Mouse (Mus musculus): Measurements from ENCODE around the gene Dpp8. TPM values are rescaled to one million over a fixed set of nuclear protein-coding genes. Genes with fewer than 3 reads are reported as not detected.
"Not testable (repeated sequence)": the region's sequence is repeated elsewhere in the genome, so short reads cannot be mapped to it uniquely, and the experiment has no call there.

The Dpp8 gene
- polyA plus RNA-seq (2015; fragmentation: Nextera tagmentation; extraction: Ambion mirVana), result 25.9 and 30.7 TPM in 2 replicates

DNA sequence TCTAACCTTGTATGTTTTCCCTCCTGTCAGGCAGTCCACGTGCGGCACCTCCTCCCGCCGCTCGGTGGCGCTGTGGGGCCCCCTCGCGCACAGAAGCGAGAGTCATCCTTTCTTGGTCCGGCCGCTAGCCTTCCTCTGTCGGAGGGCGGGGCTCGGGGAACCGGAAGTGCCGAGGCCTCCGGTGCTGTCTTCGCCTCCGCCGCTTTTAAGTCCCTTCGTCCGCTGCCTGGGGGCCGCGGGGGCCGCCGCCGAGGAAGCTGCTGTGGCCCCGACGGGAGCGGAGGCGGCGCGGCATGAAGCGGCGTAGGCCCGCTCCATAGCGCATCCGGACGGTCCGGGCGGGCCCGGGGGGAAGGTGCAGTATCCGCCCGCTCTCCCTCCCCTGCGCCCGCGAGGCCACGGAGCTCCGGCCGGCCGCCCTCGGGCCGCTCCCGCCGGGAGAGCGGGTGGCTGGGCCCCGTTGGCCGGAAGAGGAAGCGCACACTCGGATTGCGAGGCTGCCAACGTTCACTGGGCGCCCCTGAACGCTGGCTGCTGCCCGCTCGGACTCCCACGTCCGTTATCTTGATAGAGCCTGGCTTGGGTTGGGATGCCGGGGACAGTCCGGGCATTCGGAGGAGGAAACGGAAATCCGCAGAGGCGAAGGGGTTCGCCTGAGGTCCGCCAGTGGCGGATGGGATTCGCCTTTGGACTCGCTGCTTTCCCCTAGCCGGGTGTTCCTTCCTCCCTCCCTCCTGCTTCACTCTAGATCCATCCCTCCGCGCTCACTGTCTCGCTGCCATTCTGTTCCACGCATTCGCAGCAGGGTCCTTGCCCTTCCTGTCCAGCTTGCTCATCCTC lies at the start of gene Dpp8:
Gene Dpp8, plus strand, starts transcription at position 146 of the 840 bp plus-strand sequence.
- WGBS, result under 1% methylated on average over 81 of the region's 85 CpGs
- Histone ChIP-seq H3K27me3 (no peaks in the 10 kb centered on the region), H3K4me1 (replicated peaks) (peaks cover 14% of the 10 kb centered on the region), H3K36me3 (peaks cover 11% of the 10 kb centered on the region; the same call in 1 of the 2 replicates), H3K9me3 (replicated peaks) (no peaks in the 10 kb centered on the region), H3K4me2 (peak within 1 kb of the TSS; percentile 76), H3K27ac (peak within 1 kb of the TSS; percentile 92), H3K9ac (peak within 1 kb of the TSS; percentile 95), H3K4me3 (peak within 1 kb of the TSS; percentile 75)
- ATAC-seq (replicated peaks; ENCODE audit: insufficient number of reproducible peaks, insufficient read depth, low FRiP score, low read depth), result peak; percentile 93

- Histone ChIP-seq H3K9ac (no peak overlapping the region; the same call in 1 of the 2 replicates), H3K9me3 (replicated peaks) (no peaks in the 10 kb centered on the region), H3K4me1 (replicated peaks) (peaks cover 18% of the 10 kb centered on the region), H3K27me3 (no peaks in the 10 kb centered on the region), H3K4me3 (no peak overlapping the region), H3K27ac (peak overlapping the region; percentile 73), H3K36me3 (peaks cover 66% of the 10 kb centered on the region), H3K4me2 (no peak overlapping the region)
- no peak for ATAC-seq (replicated peaks; ENCODE audit: insufficient number of reproducible peaks, insufficient read depth, low FRiP score, low read depth)
- 24% methylated on average over 8 of the region's 8 CpGs for WGBS
These were observed 47.0 kb upstream of the Dpp8 start for GRCm38 (mm10) chr9:64985037-64985794.

DNA sequence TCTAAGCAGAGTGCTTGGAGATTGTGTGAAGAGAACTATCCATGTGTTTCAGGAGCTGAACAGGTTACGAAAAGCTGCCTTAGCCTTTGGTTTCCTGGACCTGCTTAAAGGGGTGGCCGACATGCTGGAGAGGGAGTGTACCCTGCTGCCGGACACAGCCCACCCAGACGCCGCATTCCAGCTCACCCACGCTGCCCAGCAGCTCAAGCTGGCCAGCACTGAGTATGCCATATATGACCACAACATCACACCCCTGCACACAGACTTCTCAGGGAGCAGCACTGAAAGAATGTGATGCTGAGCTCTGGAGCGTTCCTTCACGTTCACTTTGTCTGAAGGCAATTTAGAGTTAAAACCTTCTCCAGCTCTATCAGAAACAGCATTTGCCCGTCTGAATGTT lies 46.4 kb upstream of the Dpp8 start:
- Histone ChIP-seq H3K9me3 (replicated peaks) (no peaks in the 10 kb centered on the region), H3K4me1 (replicated peaks) (peaks cover 21% of the 10 kb centered on the region), H3K4me3 (no peak overlapping the region), H3K9ac (no peak overlapping the region; the same call in 1 of the 2 replicates), H3K27ac (peak overlapping the region; percentile 73), H3K27me3 (no peaks in the 10 kb centered on the region), H3K4me2 (no peak overlapping the region), H3K36me3 (peaks cover 60% of the 10 kb centered on the region)
- no peak for ATAC-seq (replicated peaks; ENCODE audit: insufficient number of reproducible peaks, insufficient read depth, low FRiP score, low read depth)
- WGBS, result 38% methylated on average over 9 of the region's 9 CpGs

DNA sequence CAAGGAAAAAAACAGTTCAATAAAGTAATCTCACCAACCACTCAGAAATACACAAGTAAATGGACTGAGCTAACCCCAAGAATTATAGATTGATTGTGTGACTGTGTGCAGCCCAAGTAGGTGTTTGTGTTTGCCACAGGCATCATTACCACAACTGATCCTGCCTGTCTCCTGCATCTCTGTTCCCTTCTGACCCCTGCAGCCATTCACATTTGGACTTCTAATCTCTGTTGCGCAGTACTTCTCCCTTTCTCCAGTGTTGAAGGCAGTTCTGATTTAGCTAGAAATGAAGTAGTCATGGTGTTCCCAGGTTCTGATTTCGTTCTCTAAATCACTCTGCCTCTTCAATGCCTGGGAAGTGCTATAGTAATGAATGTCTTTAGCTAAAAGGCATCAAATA lies 44.6 kb upstream of the Dpp8 start:
- Histone ChIP-seq H3K36me3 (peaks cover 48% of the 10 kb centered on the region), H3K4me1 (replicated peaks) (peaks cover 21% of the 10 kb centered on the region), H3K27me3 (no peaks in the 10 kb centered on the region), H3K9me3 (replicated peaks) (no peaks in the 10 kb centered on the region), H3K27ac (no peak overlapping the region), H3K4me3 (no peak overlapping the region), H3K9ac (no peak overlapping the region), H3K4me2 (no peak overlapping the region)
- no peak for ATAC-seq (replicated peaks; ENCODE audit: insufficient number of reproducible peaks, insufficient read depth, low FRiP score, low read depth)
- 88% methylated on average over 2 of the region's 2 CpGs for WGBS

GRCm38 (mm10) chr9:64988443-64988842 lies 43.8 kb upstream of the Dpp8 start:
- no peaks in the 10 kb centered on the region for H3K9me3 ChIP-seq (replicated peaks)
- WGBS, result 61% methylated on average over 6 of the region's 6 CpGs
- no peaks in the 10 kb centered on the region for H3K27me3 ChIP-seq
- no peak overlapping the region for H3K27ac ChIP-seq
- H3K4me2 ChIP-seq, result no peak overlapping the region
- peaks cover 21% of the 10 kb centered on the region for H3K4me1 ChIP-seq (replicated peaks)
- ATAC-seq (replicated peaks; ENCODE audit: insufficient number of reproducible peaks, insufficient read depth, low FRiP score, low read depth), result no peak
- H3K4me3 ChIP-seq, result no peak overlapping the region
- H3K9ac ChIP-seq, result no peak overlapping the region
- H3K36me3 ChIP-seq, result peaks cover 43% of the 10 kb centered on the region

- H3K4me3 ChIP-seq, result no peak overlapping the region
- H3K9me3 ChIP-seq (replicated peaks), result no peaks in the 10 kb centered on the region
- no peak overlapping the region for H3K9ac ChIP-seq
- peaks cover 18% of the 10 kb centered on the region for H3K4me1 ChIP-seq (replicated peaks)
- no peak overlapping the region for H3K4me2 ChIP-seq
- no peak overlapping the region for H3K27ac ChIP-seq
- WGBS, result 52% methylated on average over 7 of the region's 7 CpGs
- peaks cover 36% of the 10 kb centered on the region; the same call in 1 of the 2 replicates for H3K36me3 ChIP-seq
- no peaks in the 10 kb centered on the region for H3K27me3 ChIP-seq
- no peak for ATAC-seq (replicated peaks; ENCODE audit: insufficient number of reproducible peaks, insufficient read depth, low FRiP score, low read depth)
These were observed 41.9 kb upstream of the Dpp8 start for GRCm38 (mm10) chr9:64990291-64990690.

- not testable (repeated sequence) for H3K4me1 ChIP-seq (replicated peaks); H3K9me3 ChIP-seq (replicated peaks); H3K27ac ChIP-seq; H3K9ac ChIP-seq; H3K4me3 ChIP-seq; ATAC-seq (replicated peaks; ENCODE audit: insufficient number of reproducible peaks, insufficient read depth, low FRiP score, low read depth); H3K4me2 ChIP-seq; H3K27me3 ChIP-seq
- H3K36me3 ChIP-seq, result peaks cover 26% of the 10 kb centered on the region
- 65% methylated on average over 1 of the region's 1 CpGs for WGBS
These were observed 36.8 kb upstream of the Dpp8 start for GRCm38 (mm10) chr9:64995464-64995863.

DNA sequence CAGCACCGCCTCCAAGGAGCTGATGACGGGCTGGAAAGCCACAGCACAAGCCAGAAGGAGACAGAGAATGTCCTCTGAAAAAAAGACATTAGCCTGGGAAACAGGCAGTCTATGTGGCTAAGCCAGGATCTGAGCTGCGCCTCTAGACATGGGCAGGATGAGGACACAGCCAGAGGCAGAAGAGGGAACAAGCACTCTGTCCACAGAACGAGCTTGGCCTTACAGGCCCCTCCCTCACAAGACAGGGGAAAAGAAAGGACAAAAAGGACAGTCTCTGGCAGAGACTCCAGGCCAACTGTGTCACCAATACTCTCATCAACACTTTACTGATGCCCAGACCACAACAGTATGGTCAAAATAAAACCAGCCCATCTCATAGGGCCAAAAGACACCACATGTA lies 30.7 kb upstream of the Dpp8 start:
- H3K36me3 ChIP-seq, result peaks cover 44% of the 10 kb centered on the region
- WGBS, result 57% methylated on average over 4 of the region's 4 CpGs

GRCm38 (mm10) chr9:65005737-65006136 lies 26.5 kb upstream of the Dpp8 start:
- Histone ChIP-seq H3K9me3 (replicated peaks) (no peaks in the 10 kb centered on the region), H3K36me3 (peaks cover 37% of the 10 kb centered on the region), H3K27ac (no peak overlapping the region), H3K4me3 (no peak overlapping the region), H3K9ac (no peak overlapping the region), H3K4me1 (replicated peaks) (no peaks in the 10 kb centered on the region), H3K27me3 (no peaks in the 10 kb centered on the region), H3K4me2 (no peak overlapping the region)
- WGBS, result 90% methylated on average over 8 of the region's 8 CpGs
- ATAC-seq (replicated peaks; ENCODE audit: insufficient number of reproducible peaks, insufficient read depth, low FRiP score, low read depth), result no peak

More for the DNA sequence above, 30.7 kb upstream of the Dpp8 start:
- Histone ChIP-seq H3K9me3 (replicated peaks) (no peaks in the 10 kb centered on the region), H3K9ac (no peak overlapping the region), H3K27me3 (no peaks in the 10 kb centered on the region), H3K4me3 (no peak overlapping the region), H3K4me2 (no peak overlapping the region), H3K27ac (no peak overlapping the region), H3K4me1 (replicated peaks) (no peaks in the 10 kb centered on the region)
- ATAC-seq (replicated peaks; ENCODE audit: insufficient number of reproducible peaks, insufficient read depth, low FRiP score, low read depth), result no peak

DNA sequence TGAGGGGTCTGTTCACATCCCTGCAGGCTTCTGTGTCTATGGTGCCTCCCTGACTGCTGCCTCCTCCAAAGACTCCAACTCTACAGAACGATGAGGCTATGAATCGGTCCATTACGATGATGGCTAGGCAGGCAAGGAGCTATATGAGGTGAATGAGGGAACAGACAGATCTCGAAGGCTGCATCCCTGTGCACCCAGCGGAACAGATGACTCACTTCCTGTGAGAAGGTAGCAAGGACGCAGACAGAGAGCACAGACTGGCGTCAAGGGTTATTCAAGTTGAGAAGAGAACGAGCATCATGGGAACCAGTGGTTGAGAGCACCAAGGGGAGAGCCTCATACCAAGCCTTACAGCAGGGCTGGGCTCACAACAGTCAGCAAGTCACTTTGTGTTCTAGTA lies 21.6 kb upstream of the Dpp8 start:
- Histone ChIP-seq H3K4me1 (replicated peaks) (peaks cover 4% of the 10 kb centered on the region; the same call in 1 of the 2 replicates), H3K4me3 (no peak overlapping the region), H3K36me3 (peaks cover 16% of the 10 kb centered on the region; the same call in 1 of the 2 replicates), H3K27ac (no peak overlapping the region), H3K9me3 (replicated peaks) (no peaks in the 10 kb centered on the region), H3K4me2 (no peak overlapping the region), H3K27me3 (no peaks in the 10 kb centered on the region), H3K9ac (no peak overlapping the region)
- no peak for ATAC-seq (replicated peaks; ENCODE audit: insufficient number of reproducible peaks, insufficient read depth, low FRiP score, low read depth)
- 65% methylated on average over 8 of the region's 8 CpGs for WGBS

DNA sequence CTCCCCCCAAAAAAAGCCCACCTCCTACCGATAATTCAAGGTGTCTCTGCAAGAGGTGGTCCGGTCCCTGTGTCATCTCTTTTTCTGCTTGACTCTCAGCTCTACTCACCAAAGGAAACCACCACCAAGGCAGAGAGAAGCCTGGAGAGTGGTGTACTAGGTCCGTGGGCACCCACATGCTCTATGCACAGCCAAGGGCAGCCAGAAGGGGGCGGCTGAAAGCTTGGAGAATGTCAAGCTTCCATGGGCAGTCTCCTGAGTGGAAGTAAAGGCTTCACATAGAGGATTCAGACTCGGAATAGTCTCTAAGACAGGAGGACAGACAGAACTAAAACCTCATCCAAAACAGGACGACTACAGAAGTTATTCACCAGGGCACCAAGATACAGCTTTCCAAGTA lies 20.9 kb upstream of the Dpp8 start:
- Histone ChIP-seq H3K4me3 (no peak overlapping the region), H3K4me2 (no peak overlapping the region), H3K9me3 (replicated peaks) (no peaks in the 10 kb centered on the region), H3K27ac (no peak overlapping the region), H3K4me1 (replicated peaks) (peaks cover 10% of the 10 kb centered on the region), H3K9ac (no peak overlapping the region), H3K27me3 (no peaks in the 10 kb centered on the region), H3K36me3 (peaks cover 9% of the 10 kb centered on the region; the same call in 1 of the 2 replicates)
- 52% methylated on average over 6 of the region's 6 CpGs for WGBS
- no peak for ATAC-seq (replicated peaks; ENCODE audit: insufficient number of reproducible peaks, insufficient read depth, low FRiP score, low read depth)
